Mouse (Mus musculus) right cerebral cortex, adult 2 months (tissue): ENCODE data around the gene Sost.

Source experiments
- DNase-seq, 2 experiments: peaks; one replicate each; pipeline ENCODE4 v3.0.0; 2021 to 2022; ENCODE audit warnings: low spot score in 2 of 2

Sost gene

DNA sequence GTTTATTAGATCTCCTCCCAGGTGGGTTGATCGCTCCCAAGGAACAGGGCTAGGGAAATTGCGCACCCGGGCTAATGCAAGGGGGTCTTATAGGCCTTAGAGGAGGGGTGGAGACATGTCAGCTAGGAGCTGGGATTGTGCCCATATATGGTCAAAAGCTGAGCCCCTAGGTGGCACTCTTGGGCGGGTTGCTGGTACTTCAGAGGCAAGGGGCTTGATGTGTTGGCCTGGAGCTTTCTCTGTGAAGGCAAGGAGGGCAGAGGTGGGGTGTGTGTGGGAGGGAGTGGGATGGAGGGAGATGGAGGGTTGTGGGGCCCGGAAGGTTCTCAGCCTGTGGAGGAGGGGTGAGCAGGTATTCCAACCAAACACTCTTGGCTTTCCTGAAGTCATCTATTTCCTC lies 20.3 kb downstream of the Sost start:
- DNase-seq = no peak

DNA sequence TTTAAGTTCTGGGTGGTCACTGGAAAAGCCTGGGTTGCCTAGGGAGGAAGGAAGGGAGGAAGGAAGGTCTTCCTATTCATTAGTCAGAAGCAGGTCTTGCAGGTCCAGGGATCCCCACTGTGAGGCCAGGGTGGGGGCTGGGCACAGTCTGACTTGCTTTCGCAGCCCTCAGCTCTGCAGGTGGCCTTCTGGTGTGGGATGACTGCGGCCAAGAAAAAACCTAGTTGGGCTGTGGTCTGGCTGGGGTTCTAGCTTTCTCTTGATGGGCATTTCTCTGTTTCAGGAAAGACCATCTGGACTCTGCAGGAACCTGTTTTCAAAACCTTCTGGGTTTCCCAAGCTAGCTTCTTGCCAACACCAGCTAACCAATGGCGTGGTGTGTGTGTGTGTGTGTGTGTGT lies 23.8 kb downstream of the Sost start:
- DNase-seq = no peak

DNA sequence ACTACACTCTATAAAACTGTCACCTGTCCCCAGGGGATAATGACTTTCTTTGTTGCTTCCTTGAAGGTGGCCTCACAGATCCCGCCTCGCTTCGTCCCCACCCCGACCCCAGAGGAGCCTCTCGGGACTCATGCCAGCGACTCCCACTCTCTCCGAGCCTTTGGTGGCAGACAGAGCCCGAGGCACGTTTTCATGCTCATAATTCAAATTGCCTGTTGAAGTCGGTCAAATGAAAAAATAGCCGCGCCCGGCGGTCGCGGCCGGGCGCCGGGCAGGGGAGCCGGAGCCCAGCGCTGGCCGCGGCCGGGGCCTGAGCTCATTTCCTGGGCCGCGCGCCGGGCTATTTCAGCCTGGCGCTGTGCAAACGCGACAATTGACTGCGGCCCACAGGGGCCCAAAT lies 29.7 kb downstream of the Sost start:
- no peak for DNase-seq

DNA sequence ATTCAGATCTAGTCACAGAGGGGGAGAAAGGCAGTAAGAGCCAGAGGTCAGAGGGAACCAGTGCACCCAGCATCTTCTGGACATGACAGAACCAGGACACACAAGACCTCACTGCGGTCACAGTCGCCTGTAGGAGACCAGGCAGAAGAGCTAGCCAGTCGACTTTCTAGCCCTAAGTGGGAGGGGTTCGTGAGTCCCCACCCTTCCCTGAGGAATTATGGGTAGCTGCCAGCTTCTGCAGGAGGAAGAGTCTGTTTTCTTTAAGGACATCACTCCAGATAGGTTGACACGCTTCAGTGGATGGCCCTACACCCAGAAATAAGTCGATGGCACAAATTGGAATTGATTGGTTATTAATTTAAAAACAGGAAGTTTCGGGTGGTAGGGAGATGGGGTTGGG lies 30.4 kb downstream of the Sost start:
- DNase-seq = no peak

DNA sequence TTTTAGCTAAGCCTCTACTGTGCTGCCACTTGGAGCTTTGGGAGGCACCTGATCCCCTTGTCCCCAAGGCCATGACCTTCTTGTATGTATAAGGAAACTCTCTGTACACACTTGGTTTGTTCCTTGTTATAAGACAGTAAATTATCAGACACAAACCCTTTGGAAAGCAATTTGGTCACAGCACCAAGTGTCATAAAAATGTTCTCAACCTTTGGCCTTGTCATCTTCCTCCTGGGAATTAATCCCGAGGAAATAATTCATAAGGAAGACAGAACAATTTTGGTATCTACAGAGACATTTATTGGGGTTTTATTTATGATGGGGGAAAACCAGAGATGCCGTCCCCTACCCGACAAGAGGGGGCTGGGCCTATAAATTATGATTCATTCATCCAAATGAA lies 31.1 kb downstream of the Sost start:
- DNase-seq = no peak

DNA sequence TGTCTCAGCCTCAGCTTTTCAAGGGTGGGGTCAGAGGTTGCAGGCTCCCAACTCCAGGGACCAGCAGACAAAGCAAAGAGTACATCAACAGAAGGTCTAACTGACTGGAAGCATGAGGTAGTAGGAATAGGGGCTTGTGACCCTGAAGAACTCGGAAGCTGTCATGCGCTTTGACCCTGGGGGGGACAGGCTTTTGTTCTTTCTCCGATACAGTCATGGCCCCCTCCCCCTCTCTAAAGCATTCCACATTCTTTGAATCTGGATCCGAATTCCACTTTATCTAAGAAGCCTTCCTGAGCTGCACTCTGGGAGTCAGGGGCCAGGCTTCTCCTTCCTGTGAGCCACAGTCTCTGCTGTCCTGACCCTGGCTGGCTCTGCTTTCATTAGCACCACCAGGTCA lies 34.8 kb downstream of the Sost start:
- no peak for DNase-seq

DNA sequence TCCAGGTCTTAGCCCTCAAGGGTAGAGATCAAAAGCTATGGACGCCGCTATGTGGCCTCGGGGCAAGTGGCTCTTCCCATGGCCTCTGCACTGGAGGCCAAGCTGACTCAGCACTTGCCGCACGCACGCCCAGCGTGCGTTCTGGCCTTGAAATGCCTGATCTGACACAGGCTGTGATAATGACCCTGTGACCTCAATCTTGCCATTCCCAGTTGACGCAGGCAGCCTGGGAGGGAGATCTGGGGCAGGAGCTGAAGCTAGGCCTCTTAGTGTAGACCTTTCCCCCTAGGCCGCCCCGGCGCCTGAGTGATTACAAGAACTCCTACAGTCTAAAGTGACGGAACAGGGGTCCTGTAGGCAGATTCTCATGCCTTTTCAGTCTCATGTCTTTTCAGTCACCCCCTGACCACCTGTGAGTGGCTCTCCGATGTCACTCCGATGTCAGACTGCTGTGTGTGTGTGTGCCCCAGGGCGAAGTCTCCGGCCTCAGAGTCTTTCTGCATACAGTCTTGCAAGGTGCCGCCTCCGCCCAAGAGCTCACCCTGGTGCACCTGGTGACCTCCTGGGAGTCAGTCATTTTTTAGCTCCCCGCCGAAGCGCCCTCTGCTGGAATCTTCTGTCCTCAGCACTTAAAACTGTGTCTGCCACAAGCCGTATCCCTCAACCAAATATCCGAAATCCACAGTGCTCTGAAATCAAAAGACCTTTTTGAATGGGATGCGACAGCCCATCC lies 38.6 kb downstream of the Sost start:
- DNase-seq = no peak

DNA sequence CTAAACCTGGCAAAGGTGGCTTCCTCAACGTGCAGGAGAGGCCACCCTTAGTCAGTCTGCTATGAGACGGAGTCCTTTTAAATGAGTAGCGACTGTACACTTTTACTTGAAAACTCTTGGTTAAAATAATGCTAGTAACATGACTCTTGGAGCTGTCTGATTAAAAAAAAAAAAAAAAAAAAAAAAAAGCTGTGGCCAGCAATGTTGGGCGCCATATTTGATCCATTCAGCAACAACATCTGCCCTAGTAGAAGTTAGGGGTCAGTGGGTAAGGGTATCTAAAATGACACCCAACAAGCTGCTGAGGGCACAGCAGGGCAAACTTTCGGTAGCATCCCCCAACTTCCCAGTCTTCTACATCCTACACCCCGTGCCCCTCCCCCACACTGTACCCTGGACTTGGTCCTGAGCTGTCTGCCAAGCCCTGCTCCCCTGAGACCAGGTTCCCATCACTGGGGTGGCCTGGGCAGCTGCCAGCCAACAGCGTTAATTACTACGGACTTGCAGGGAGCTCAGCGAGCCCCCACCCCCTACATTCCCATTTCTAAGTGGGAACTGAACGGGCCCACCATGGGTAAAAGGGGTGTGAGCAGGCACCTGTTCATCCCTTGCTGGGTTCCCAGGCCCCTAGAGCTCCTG lies 39.7 kb downstream of the Sost start:
- no peak for DNase-seq

DNA sequence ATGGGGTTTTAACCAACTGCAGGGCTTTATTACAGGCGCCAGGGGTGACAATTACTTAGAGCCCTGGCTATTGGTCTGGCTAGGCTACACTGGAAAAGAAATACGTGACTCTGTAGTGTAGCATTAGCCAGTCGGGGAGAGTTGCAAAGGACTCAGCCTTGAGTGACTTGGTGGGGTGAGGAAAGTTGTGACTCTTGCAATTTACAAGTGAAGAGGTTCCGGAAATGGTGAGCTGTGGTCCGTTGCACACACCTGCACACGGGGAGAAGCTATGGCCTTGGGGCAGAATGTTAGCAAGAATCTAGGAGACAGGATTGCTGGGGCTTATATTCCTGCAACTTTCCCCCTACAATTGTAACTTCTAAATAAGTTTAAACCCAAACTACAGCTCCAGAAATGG lies 41.2 kb downstream of the Sost start:
- no peak for DNase-seq

DNA sequence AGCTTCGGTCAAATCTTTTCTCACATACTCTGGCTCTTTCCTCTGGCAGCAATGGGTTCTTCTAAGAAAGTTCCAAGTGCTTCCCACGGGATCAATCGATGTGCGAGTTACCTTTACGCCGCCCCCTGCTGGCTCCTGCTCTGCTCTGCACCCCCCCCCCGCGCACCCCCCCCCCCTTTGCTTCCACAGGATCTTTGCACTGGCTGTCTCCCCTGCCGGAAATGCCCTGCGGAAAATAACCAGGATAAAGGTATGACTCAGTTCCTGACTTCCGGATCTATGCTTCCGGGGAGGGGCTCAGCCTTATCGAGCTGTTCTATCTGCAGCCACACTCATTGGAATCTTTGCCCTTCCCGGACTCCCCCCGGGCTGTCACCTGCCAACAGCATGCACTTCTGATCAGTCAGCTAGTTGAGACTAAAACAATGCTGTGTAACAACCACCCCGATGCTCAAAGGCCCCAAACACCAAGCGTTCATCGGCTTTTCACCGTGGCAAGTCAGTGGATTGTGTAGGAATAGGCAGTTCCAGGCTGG lies 42.3 kb downstream of the Sost start:
- no peak for DNase-seq

DNA sequence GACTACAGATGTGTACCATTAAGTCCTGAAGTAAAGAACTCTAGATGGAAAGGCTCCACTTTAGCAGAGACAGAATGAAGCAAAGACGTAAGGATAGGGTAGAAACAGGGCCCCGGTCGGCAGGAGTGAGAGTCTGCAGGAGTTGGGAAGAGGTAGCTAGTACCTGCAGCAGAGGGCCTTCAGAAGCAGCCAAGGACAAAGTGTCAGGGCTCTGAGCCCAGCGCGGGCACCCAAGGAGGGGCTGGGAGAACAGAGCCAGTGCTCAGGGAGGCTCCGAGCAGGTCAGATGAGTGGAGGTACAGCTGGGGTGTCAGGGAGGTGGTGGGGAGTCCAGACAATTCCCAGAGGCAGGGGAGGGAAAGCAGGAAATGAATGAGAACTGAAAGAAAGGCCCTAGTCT lies 42.8 kb downstream of the Sost start:
- DNase-seq = no peak

DNA sequence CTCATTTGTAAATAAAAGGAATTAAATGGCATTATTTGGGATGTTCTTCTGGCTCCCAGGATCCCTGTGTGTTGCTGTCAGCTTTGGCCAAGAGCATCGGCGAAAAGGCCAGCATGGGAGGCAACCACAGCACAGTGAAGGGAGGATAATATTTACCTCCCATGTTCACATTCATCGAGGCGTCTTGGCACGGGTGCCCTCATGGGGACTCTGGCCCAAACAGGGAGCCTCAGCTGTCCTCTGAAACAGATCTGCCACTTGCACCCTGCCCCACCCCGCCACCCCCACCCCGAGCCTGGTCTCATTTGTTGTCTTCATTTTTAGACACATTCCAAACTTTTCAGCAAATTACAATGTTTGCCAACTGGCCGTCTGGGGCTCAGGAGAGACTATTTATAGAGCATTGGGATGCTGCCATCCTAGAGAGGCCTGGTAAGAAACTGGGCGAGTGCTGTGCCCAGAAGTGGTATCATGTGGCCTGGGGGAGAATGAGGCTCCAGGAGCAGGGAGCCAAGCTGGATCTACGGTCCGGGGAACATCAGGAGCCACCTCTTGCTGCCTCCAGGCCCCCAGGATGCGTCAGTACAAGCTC lies 45.4 kb downstream of the Sost start:
- no peak for DNase-seq

DNA sequence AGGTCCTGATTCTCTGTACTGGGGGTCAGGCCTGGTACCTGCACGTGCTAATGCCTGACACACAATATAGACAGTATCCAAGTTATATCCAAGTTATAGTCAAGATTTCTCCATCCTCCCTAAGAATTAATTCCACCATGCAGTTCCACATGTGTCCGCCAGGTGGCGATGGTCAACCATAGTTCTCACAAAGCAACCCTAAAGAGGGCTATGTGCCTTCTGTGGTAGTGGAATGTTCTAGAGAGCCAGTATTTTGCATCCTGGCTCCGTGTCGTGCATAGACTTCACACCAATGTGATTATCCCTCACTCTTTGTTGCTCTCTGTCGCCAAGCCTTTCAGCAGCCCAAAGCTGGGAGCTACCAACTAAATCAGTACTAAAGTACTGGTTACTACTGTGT lies 47.2 kb downstream of the Sost start:
- peak; percentile 91 to 92 for DNase-seq

DNA sequence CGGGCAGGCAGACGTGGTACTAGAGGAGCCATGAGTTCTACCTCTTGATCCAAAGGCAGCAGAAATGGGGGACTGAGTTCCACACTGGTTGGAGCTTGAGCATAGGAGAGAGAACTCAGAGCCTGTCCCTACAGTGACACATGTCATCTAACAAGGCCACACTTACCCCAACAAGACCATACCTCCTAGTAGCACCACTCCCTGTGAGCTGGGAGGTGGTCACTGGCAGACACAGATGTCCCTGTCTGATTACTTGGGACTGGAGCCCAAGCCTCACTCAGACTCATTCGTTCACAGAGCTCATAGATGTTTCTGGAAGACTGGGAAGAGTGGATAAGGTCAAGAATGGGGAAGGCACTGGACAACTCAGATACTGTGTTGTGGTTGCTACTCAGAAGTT lies 48.2 kb downstream of the Sost start:
- DNase-seq = no peak

DNA sequence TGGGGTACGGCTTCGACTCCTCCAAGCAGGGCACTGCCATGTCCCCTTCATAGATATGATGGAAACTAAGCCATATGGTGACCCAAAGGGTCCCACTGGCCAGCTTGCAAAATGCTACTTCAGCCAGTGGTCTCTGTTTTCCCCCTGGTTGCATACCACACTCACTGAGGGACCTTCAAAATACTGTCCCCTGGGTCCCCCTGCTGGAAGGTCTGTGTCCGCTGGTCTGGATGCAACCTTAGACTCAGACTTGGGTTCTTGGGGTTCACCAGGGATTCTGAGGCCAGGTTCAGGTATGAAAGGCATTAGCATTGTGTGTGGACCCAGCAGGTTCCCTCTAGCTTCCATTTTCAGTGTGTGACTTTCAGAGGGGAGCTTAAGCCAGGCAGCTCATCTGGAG lies 50.0 kb downstream of the Sost start:
- DNase-seq = no peak

DNA sequence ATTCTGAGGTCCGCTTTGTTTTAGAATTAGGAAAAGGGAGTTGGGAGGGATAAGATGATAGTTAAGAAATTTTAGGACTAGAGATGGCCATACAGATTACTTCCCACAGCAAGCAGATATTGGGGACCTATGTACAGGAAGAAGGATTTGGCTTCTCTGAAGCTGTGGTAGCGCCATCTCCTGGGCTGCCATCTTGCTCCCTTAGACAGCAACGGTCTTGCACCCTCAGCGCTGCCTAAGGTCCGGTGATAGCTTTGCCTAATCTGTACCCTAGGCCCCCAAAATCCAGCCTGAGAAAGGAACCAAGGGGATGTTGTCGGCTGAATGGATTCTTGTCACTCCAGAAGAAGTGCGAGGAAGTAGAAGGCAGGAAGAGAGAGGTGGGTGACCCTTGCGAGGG lies 53.2 kb downstream of the Sost start:
- no peak for DNase-seq
